Mouse (Mus musculus) c-Kit-positive CD71-positive TER-119-negative erythroid progenitor cells, embryonic 14.5 days (primary cell): Measurements from ENCODE around the gene Lrba.

Experiments used
- DNase-seq: peaks from one replicate; pipeline ENCODE4 v3.0.0-alpha.2; 2013; ENCODE audit warnings: low read depth

Lrba gene

DNA sequence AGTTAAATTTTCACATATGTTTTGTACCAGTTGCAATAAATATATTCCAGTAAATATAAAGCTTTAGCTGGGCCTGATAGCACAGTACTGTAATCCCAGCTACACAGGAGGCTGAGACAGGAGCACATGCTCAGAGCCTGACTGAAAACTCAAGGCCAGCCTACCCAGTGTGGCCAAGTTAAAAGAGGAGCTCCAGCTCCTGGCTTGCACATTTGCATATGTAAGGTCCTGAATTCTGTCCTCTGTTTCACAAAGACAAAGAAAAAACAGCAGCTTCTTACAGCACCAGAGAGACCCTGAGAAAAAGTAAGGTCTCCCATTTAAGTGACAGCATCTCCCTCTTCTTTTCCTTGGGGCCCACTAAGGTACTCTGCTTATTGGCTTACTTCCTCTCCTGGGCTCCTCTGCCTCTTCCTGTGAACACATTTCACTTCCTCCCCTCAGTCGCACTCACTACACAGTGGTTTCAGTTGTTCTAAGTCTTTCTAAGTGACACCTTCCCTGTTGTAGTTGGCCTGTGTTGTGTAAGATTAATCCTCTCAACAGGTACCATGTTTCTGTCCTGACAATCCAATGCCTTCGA, 453.2 kb downstream of the Lrba start:
- no peak for DNase-seq

DNA sequence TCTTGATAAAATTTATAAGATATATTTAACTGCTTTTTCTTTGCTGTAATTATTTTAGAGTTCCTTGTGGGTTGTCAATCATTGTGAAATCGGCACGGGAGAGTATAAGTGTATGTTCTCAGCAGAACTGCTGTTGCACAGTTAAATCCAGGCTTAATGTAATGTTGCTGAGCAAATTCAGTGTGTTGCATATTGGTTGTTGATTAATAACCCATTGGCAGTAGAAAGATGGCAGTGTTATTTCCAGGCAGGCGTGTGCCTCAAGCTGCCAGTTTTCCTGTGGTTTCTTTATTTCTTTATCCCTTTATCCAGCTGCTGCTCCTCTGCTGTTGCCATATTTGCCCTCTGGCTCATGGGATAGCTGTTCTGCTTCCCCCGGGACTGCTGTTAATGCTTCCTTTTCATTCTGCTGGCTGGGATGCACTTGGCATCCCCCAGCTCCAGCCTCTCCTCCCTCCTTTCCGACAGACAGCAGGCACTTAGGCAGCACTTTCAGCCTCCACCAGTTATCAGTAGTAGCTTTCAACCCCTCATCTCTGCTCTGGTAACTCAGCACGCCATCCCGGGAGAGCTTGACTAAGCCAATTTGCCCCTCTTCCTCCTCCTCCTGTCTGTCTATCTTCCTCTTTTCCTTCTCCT, 463.2 kb downstream of the Lrba start:
- no peak for DNase-seq

DNA sequence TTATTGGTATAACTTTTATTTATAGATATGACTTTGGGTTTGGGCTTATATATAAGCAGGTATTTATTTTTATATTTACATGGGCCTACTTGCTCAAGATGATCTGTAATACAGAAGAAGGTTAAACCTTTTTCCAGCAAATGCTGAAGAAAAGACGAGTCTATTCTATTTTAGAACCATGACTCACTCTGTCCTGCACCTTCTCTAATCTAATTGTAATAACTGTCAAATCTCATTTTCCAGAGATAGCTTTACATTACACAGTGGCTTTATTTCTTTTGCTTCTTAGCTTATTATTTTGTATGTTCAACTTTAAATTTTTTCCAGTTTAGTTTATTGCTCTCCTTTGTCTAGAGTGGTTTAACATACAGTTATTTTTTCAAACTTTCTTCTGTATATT, 464.0 kb downstream of the Lrba start:
- no peak for DNase-seq

DNA sequence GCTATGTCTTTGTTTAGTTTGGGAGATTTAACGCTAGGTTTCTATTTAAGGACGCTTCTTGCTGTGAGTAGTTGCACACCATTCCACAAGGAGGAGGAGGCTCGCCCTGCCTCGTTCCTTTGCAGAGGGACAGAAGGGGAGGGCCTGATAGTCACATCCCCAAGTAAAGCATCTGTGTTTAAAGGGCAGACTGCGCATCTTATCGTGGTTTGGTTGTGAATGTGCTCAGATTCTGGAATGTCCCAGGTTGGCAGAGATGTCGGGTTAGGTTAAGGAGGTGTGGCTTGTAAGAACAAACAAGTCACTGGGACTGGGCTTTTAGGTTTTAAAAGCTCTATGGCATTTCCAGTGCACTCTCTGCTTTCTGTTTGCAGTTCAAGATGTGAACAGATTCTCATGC, 464.8 kb downstream of the Lrba start:
- no peak for DNase-seq

DNA sequence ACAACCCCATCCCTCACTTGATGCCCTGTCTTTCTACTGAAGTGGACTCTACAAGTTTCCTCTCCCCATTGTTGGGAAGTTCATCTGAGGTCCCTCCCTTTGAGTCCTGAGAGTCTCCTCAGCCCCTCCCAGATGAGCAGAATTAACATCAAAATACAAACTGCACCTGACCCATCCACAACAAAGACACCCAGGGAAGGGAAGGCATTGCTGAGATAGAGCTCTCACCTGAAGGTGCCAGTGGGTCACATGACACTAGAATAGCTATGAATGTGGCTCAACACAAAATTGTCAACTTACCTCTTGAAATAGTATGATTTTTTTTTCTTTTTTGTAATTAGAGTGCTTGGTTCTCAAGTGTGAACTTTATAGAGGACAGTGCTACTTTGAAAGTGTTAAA, 468.3 kb downstream of the Lrba start:
- DNase-seq = no peak

DNA sequence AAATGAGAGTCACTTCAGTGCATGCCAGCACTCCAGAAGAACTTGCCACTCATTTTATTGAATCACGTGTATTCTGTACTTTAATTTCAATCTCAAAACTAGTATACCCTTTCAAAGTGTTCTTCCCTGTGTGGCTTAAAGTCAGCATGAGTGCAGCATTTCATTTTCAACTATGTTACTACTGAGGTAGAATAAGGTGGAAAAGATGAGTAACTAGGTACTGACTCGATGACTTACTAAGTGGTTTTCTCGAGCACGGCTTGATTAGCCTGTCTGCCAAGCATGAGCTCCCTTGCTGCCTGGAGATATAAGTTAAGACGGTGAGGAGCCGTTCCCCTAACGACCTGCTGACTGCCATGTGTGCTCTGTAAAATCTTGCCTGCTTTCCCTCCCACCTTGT, 469.1 kb downstream of the Lrba start:
- no peak for DNase-seq

DNA sequence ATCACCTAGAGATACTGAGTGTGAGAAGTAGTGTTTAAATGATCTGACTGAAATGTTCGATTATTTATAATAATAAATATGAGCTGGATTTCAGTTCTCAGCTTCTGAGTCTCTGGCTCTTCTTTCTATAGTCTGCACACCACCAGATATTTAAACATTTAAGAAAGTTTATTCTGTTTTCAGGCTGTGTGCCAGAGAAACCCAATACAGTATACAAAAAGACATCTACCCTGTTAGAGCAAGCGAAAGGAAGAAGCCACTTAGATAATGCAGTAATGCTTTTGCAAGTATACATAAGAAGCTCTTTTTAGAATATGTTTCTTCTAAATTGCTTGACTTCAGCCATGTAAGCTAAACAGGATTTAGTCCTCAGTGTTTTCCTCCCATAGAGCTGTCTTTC, 474.5 kb downstream of the Lrba start:
- DNase-seq = no peak

DNA sequence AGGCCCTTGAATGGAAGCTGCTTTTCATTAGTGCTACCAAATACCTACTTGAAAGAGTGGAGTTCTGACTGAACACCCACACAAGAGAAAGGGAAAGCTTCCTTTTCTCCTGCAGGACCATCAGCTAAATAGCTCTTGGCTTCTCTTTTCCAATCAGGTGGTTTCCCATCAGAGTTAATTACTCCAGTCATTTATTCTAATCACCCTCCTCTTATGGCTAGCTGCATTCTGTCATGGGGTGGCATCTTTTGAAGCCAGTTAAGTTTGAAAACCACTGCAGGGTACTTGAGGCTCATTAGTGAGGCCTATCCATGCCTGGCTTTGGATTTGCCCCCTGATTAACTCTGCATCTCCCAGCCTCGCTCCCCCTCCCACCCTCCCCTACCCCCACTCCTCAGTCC, 476.7 kb downstream of the Lrba start:
- no peak for DNase-seq

DNA sequence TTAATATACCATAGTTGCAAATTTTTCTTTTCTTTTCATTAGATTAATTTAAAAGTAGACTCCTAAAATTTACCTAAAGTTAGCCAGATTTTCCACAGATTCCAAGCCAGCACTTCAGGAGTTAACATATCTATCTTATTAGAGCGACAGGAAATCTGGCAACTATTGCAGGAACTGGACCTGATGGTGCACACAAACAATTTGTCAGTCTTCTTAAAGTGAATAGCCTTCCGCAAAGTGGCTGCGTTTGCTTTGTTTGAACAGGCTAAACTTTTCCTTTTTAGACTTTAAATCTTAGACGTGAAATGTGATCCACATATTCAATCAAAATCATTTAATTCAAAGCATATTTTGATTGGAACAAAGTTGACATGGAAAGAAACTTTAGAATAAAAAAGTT, 485.0 kb downstream of the Lrba start:
- no peak for DNase-seq

DNA sequence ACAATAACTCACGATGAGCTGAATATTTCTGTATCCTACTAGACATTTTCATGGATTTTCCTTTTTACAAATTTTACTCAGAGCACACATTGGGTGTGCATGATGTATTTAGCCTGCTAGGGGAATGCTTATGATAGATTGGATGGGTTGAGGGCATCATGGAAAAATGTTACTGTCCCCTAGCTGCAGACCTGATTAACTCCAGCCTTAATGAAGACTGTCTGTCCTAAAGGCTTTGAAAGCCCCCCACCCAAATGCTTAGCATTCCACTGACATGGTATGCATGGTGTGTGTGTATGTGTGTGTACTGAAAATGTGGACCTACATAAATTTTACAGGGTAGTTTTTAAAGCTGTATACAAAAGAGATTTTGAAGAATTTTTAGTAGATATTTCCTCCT, 487.1 kb downstream of the Lrba start:
- no peak for DNase-seq

DNA sequence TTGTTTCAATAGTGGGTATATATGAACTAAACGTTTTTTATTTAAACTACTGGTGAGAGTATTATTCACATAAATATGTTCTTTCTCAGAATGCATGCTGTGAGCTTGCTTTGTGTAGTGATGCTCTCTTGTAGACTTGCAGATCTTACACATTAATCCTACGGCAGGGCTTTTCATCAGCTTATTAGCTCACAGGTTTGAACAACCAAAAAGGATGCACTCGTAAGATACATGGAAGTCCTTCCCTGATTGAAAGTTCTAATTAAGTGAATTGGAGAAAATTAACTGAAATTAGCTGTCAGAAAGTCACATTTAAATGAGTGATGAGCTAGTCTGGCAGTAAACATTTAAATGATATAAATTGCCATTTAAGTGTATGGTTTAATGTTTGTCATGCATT, 488.3 kb downstream of the Lrba start:
- DNase-seq = no peak

DNA sequence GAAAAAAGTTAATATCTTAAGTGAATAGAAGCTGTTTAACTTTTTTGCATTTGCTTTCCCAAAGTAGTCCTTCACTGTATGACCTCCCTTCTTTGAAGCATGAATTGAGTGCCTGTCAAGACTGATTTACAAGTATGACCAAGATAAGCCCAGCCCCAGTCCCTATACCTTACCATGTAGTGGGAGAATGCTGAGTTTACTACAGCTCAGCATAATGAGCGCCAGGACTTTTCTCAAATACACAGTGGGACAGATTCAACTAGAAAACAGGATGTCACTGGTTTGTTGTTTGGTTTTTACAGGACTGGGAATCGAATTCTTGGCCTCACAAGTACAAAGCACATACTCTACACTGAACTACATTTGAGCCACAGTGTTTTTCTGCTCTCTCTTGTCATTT, 490.0 kb downstream of the Lrba start:
- no peak for DNase-seq

DNA sequence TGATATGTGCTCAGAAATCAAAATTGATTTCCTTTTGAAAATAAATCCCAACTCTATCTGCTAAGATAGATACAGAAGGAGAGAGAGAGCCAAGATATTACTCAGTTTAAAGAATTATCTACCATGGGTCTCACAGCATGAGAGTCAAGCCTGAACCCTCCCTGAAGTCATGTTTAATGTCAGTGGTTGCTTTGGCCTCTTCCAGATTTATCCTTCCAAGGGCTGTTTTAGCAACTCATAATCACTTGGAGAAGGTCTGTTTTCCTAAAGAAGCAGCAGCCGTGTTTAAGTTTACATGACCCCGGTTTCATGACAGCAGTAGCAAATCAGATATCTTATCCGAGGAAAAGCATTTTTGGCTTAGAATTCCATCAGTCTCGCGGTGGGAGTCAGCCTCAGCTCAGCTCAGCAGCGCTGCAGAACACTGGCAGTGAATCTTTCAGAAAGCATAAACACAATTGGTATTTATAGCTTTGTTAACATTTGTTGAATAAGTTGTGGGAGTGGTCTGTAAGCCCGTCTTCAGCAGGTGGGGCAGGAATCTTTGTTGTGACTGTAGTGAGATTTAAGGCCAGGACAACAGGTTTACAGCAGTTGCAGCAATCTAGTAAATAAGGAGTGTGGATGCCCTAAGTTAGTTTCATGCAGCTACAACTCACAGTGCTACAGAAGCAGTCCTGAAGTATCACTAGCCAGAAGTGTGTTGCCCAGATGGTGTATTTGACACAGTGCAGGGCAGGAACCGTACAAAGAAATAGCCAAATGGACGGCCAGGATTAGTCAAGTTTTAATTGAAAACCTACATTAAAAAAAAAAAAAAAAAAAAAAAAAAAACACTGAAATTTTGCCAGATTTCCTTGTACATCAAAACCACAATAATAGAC, 499.2 kb downstream of the Lrba start:
- DNase-seq = no peak

DNA sequence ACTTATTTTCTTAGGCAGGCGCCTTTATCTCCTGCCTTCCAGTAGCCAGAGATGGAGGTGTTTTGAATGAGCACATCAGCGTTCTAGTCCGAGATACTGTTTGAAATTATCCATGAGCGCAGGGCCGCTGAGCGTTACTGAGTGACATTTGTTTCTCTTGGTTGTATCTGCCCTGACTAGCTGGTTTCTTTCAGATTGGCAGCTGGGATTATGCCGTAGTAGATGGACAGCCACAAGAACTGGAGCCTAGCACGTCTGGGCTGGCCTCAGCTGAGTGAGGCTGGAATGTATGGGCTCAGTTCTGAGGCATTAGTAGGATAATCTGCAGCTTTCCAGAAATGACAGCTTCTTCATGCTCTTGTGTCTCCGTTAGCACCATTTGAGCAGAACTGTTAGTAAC, 500.6 kb downstream of the Lrba start:
- no peak for DNase-seq

DNA sequence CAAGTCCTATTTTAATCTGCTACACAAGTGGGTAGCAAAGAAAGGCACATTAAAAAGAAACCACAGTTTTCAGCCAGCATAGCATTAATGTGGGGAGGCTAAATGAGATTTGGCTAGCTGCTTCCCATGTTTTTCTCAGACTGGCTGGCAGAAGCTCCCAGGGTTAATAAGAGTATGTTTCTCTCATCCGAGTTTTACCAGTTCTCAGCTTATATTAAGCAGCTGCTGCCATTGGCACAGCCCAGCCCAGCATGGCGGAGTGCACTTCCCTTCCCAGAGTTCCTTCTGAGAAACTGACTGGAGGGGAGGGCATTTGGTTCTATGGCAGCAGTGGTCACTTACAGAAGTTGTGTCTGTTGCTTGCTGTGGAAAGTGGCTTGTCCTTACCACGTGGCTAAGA, 514.4 kb downstream of the Lrba start:
- DNase-seq = no peak

DNA sequence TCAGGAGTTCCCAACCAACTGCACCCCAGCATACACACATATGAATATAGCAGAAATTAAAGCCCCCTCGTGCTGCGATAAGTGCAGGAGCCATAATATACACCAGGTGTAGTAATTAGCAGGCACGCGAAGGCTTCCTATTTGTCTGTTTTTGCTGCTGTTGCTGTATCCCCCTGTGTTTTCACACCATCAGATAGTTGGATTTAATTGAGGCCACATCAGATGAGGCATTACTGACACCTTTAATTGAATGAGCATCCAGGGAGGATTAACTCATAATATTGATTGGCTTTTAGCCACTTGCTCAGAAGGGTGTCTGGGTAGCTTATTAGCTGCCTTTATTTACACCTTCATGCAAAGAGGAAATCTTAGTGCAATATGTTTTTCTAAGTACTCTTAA, 515.3 kb downstream of the Lrba start:
- no peak for DNase-seq

DNA sequence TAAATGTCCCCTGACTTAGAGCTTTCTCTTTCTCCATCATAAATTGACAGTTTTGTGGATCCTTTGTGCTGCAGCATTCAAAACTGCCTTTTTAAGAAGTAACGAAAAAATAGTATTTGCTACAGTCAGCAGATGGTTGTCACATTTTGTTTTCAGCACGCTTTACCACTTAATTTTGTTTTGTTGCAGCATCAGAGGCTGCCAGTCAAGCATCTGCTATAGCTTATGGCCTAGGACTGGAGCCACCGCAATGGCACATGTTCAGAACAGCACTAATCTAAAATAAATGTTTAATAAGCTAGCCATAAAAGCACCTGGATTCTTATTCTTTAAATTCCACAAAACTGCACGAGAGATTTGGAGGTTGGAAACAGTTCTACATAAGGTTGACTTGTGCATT, 520.9 kb downstream of the Lrba start:
- no peak for DNase-seq

DNA sequence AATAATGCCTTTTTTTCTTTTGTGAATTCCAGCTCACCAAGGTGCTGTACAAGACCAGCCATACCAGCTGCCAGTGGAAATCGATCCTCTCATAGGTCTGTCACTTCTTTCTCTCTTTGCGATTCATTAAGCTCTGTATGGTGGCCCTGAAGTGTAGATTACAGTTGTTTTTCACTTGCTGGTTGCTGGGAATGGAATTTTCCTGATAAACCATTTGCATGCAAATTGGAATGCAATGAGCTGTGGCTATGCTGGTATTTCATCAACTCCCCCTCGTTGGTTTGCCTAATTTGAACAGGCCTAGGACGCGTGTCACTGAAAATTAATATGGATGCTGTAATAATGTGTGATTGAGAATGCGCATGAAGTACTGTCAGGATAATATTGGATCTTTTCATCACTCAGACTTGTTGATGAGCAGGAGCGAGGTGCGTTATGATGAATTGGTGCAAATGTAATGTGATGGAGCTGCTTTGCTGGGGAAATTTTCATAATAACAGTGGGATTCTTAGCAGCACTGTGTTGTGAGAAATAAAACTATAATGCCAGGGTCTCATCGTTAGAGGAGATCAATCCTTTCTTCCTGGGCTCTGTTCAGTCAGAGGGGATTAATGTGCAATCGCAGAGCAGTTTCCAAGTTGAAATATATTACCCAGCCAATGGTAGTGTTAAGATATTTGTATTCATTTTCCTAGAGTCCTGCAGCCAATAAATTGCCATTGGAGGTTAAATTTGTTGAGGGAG, 521.5 kb downstream of the Lrba start:
- DNase-seq = no peak

DNA sequence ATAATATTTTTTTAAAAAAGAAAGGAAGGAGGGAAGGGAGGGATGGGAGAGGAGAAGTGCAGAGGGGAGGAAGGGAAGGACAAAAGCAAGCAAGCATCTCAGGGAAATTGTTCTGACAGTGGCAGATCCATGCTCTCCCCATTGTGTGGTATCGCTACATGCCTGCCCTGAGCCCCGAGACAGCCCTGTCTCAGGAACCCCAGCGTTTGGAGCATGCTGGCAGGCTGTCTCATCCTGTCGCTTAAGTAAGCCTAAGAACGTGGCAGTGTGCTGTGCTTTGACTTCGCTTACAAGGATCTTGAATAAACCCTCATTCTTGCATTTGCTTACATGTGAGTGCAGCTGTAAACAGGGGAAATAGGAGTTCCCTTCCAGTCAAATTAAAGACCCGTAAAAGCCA, 526.2 kb downstream of the Lrba start:
- DNase-seq = no peak

DNA sequence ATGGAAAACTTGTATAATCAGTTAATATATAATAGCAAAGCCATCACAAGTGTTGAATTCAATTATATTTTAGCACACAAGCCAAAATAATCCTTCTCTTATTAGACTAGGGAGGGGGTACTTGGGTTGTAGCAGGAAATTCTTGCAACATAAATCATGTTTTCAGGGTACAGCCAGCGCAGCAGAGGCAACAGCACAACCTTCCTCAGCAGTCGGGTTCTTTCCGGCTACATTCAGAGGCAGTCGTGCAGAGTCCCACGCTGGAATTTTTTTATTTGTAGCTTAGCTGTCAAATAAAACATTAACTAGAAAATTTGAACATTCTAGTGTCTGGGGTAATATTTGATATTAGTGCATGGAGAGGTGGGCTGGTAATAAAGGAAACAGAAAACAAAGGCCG, 529.7 kb downstream of the Lrba start:
- no peak for DNase-seq

DNA sequence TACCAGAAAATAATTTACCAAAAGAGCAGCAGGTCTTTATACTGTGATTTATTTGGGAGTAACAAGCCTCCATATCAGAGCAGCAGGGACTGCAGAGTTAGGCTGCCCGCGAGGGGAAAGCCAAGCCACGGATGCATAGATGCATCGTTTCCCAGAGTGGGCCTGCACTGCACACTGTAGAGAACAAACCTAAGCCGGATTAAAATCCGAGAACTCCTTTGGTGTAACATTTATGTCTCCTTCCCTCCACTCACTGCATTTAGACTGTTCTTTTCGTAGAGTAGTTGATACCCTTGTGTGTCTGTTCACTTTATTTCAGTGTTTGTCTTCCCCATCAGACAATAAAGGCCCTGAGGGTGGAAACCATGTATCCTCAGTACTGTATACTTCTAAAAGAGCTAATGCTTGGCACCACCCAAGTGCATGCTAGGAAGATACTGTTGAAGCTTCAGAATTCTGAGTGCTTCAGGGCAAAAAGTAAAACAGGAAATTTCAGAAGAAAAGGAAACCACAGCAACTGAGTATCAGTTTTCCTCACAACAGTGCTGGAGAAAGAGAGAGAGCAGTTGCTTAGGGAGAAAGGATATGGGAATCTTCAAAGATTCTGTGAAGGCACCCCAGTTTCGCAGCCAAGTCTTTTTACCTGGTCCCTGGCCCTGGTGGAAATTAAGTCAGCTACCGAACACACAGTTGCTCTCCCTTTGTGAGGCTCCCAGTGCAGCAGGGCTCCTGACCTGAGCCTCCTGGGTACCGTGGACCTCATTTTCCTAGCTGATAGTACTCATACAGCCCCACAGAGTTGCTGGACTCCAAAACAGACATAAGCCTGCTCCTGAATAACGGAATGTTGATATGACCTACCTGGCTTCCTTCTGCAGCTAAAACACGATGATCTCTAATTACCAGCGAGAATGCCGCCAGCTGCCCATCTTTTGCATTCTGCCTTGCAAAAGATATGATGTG, 530.4 kb downstream of the Lrba start:
- DNase-seq = no peak

DNA sequence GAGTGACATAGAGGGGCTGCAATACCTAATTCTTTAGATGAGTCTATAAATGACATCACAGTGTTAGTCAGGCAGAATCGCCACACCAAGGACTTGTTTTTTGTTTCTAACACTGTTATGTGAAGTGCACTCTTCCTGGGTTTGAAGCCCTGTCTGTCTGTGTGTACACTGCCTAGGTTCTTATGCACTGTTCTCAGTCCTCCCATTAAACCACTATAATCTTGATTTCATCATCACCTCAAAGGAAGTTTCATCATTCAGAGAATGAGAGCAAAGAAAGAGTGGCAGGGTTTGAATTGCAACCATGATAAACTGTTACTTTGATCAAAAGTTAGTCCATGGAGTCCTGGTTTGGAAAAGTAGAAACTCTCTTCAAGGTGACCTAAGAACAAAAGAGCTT, 532.1 kb downstream of the Lrba start:
- no peak for DNase-seq
